Mouse (Mus musculus) ES-Bruce4 (cell line): ENCODE measurements around the gene Ankrd12.

Experiments
- CTCF ChIP-seq: IDR thresholded peaks from one replicate; pipeline ENCODE4 v1.8.1; 2011; ENCODE audit warnings: low read depth, low read length
- POLR2A ChIP-seq: IDR thresholded peaks from one replicate; pipeline ENCODE4 v1.8.1; 2011; ENCODE audit warnings: low read length; ENCODE audit not compliant: insufficient read depth

DNA sequence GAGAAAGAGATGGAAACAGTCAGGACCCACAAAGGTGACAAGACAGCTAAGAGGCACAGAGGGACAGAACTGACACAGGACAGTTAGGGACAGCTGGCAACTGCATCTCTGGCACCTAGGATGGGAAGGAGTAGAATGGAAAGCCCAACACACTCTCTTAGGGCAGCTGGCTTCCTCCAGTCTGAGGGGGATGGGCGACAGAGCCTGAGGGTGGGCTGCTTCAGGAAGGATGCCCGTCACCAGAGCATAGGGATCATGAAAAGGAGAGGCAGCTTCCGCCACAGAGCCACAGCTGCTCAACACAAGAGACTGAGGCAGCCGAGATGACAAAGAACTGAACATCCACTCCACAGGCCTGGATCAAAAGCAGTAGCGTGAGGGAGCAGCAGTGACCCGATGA, 145.4 kb downstream of the Ankrd12 start:
- TF ChIP-seq CTCF (no peak), POLR2A (no peak)
